Mouse (Mus musculus): ENCODE data around the gene Cpt1b. TPM values are rescaled to one million over a fixed set of nuclear protein-coding genes. Genes with fewer than 3 reads are reported as not detected.

Gene Cpt1b
- total and polyA plus RNA-seq, 3 experiments: 0.92 to 2.0 TPM; not detected in 1

GRCm38 (mm10) chr15:89387127-89387526 lies 38.5 kb downstream of the Cpt1b start:
- H3K36me3 ChIP-seq (ENCODE audit: control insufficient read depth in 1 of 2, insufficient read depth in 2 of 2, low read length in 2 of 2): no peaks in the 10 kb centered on the region
- H3K27me3 ChIP-seq (ENCODE audit: control insufficient read depth in 1 of 2, insufficient read depth in 2 of 2, low read length in 2 of 2): peaks cover 0 to 5% of the 10 kb centered on the region in 2 experiments; a peak in 1 of 4 replicates
- H3K9me3 ChIP-seq (replicated peaks; ENCODE audit: insufficient read depth, low read length): no peaks in the 10 kb centered on the region
- no peak overlapping the region for H3K9ac ChIP-seq (ENCODE audit: control insufficient read depth, low read depth, low read length, poor library complexity, severe bottlenecking)
- H3K4me3 ChIP-seq (ENCODE audit: control insufficient read depth in 1 of 2, insufficient read depth in 1 of 2, low read depth in 2 of 2, low read length in 2 of 2): no peak overlapping the region
- H3K79me2 ChIP-seq (ENCODE audit: control insufficient read depth, insufficient read depth, low read length, poor library complexity): no peaks in the 10 kb centered on the region
- no peaks in the 10 kb centered on the region for H3K4me1 ChIP-seq (ENCODE audit: control insufficient read depth in 1 of 2, insufficient read depth in 2 of 2, low read length in 2 of 2)
- H3K27ac ChIP-seq (ENCODE audit: control insufficient read depth, low read depth, low read length): no peak overlapping the region
- DNase-seq (ENCODE audit: low read depth, low spot score): no peak
- no peak for TF ChIP-seq MYC (IDR thresholded peaks at IDR 0.05; ENCODE audit: low read depth, low read length)
- no peak for TF ChIP-seq GABPA (IDR thresholded peaks at IDR 0.05; ENCODE audit: low read depth, low read length)
- no peak for TF ChIP-seq MEF2A (IDR thresholded peaks at IDR 0.05; ENCODE audit: extremely low read depth, insufficient replicate concordance, low read depth, low read length, poor library complexity, severe bottlenecking)
- no peak for TF ChIP-seq POLR2AphosphoS5 (IDR thresholded peaks at IDR 0.05; ENCODE audit: borderline replicate concordance, low read depth, low read length)
- no peak for TF ChIP-seq MAX (IDR thresholded peaks at IDR 0.05; ENCODE audit: low read length)
- no peak for TF ChIP-seq JUND (IDR thresholded peaks at IDR 0.05; ENCODE audit: low read depth, low read length)
- no peak for TF ChIP-seq ETS1 (IDR thresholded peaks at IDR 0.05; ENCODE audit: low read depth, low read length)
- no peak for TF ChIP-seq MXI1 (IDR thresholded peaks at IDR 0.05; ENCODE audit: low read depth, low read length)
- no peak for TF ChIP-seq TBP (IDR thresholded peaks at IDR 0.05; ENCODE audit: low read depth, low read length)
- no peak for TF ChIP-seq POLR2AphosphoS2 (IDR thresholded peaks at IDR 0.05; ENCODE audit: low read length)
- no peak for TF ChIP-seq HCFC1 (IDR thresholded peaks at IDR 0.05; ENCODE audit: low read depth, low read length)
- no peak for TF ChIP-seq RCOR1 (IDR thresholded peaks at IDR 0.05; ENCODE audit: low read depth, low read length)
- no peak for TF ChIP-seq MYB (IDR thresholded peaks at IDR 0.05; ENCODE audit: low read depth, low read length)
- no peak for TF ChIP-seq CHD1 (IDR thresholded peaks at IDR 0.05; ENCODE audit: low read depth, low read length)
- no peak for TF ChIP-seq GATA1 (IDR thresholded peaks at IDR 0.05; ENCODE audit: low read depth, low read length)
- no peak for TF ChIP-seq ZC3H11A (IDR thresholded peaks at IDR 0.05; ENCODE audit: low read depth, low read length)
- no peak for TF ChIP-seq SIN3A (IDR thresholded peaks at IDR 0.05; ENCODE audit: low read length)

DNA sequence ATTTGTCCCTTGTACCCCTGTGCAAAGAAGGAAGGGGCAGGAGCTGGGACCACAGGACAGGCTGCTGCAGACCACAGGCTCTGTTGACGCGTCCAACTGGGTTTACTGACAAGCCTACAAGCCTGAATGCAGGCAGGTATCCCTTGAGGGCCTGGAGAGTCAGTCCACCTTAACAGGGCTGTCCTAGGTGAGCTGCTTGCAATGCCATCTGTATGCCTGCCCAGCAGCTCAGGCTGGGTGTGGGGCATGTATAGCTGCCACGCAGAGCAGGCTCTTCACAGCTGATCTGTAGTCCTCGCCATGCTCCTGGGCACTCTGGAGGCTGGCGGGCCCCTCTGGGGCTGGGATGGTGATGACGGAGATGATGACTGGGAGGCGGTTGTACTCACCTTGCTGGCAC lies 41.0 kb downstream of the Cpt1b start, which contains the start of gene Klhdc7b:
Gene Klhdc7b, plus strand, starts transcription at position 301 of the 400 bp plus-strand sequence.
- TF ChIP-seq TCF12 (IDR thresholded peaks at IDR 0.05; ENCODE audit: low read depth, low read length) (no peak), USF1 (IDR thresholded peaks at IDR 0.05; ENCODE audit: low read depth, low read length) (no peak), ZNF384 (IDR thresholded peaks at IDR 0.05; ENCODE audit: low read depth, low read length) (no peak), CTCF (IDR thresholded peaks at IDR 0.05 in 2 of 3, conservative IDR thresholded peaks at IDR 0.05 in 1 of 3; ENCODE audit: control insufficient read depth in 1 of 3, insufficient read depth in 1 of 3, low read depth in 2 of 3, low read length in 3 of 3, poor library complexity in 1 of 3, severe bottlenecking in 1 of 3) (no peak), NRF1 (IDR thresholded peaks at IDR 0.05; ENCODE audit: insufficient read depth, low read depth, low read length, poor library complexity, severe bottlenecking) (no peak), MAZ (IDR thresholded peaks at IDR 0.05; ENCODE audit: low read depth, low read length) (no peak), MAFK (IDR thresholded peaks at IDR 0.05; ENCODE audit: borderline replicate concordance, low read depth, low read length) (no peak), BHLHE40 (IDR thresholded peaks at IDR 0.05; ENCODE audit: borderline replicate concordance, low read depth, low read length) (no peak), SIN3A (IDR thresholded peaks at IDR 0.05; ENCODE audit: low read length) (no peak)
- no peaks in the 10 kb centered on the region for H3K27me3 ChIP-seq (ENCODE audit: control insufficient read depth in 1 of 2, insufficient read depth in 2 of 2, low read length in 2 of 2)
- DNase-seq (ENCODE audit: low read depth, low spot score): no peak

More for the DNA sequence above, 41.0 kb downstream of the Cpt1b start, which contains the start of gene Klhdc7b:
- no peaks in the 10 kb centered on the region for H3K9me3 ChIP-seq (replicated peaks; ENCODE audit: insufficient read depth, low read length)
- no peaks in the 10 kb centered on the region for H3K79me2 ChIP-seq (ENCODE audit: control insufficient read depth, insufficient read depth, low read length, poor library complexity)
- H3K4me3 ChIP-seq (ENCODE audit: control insufficient read depth in 1 of 2, insufficient read depth in 1 of 2, low read depth in 2 of 2, low read length in 2 of 2): no peak within 1 kb of the TSS
- no peak within 1 kb of the TSS for H3K27ac ChIP-seq (ENCODE audit: control insufficient read depth, low read depth, low read length)
- no peak within 1 kb of the TSS for H3K9ac ChIP-seq (ENCODE audit: control insufficient read depth, low read depth, low read length, poor library complexity, severe bottlenecking)
- peaks cover 0 to 5% of the 10 kb centered on the region in 2 experiments; a peak in 2 of 4 replicates for H3K36me3 ChIP-seq (ENCODE audit: control insufficient read depth in 1 of 2, insufficient read depth in 2 of 2, low read length in 2 of 2)
- H3K4me1 ChIP-seq (ENCODE audit: control insufficient read depth in 1 of 2, insufficient read depth in 2 of 2, low read length in 2 of 2): 0 out of 4 replicates have a peak, but pooled peaks cover 0 to 3% of the 10 kb centered on the region in 2 experiments
